2 mouse cellular contexts compared by ENCODE assay signal in genomic region chr3:108898640-108899039, GRCm38 (mm10).
TF ChIP-seq lines count a peak whose summit lies in the region.

No protein-coding gene starts in this region.

TF ChIP-seq in CH12.LX, 34 proteins besides CTCF, POLR2A, EP300 and RAD21:
- TF ChIP-seq POLR2AphosphoS2 (IDR thresholded peaks at IDR 0.05; ENCODE audit: low read depth, low read length) (peak; percentile 53; the same call in 1 of the 2 replicates), ZNF384 (IDR thresholded peaks at IDR 0.05; ENCODE audit: low read depth, low read length) (no peak)

TF ChIP-seq in MEL, 35 proteins besides CTCF, POLR2A, EP300 and RAD21:
- no peak for TF ChIP-seq USF1 (IDR thresholded peaks at IDR 0.05; ENCODE audit: low read depth, low read length)
- TF ChIP-seq POLR2AphosphoS2 (IDR thresholded peaks at IDR 0.05; ENCODE audit: low read length): peak; percentile 46; the same call in 1 of the 2 replicates
